Mouse (Mus musculus) intestine, embryonic 15.5 days (tissue): ENCODE data around the gene Nfya. TPM values are rescaled to one million over a fixed set of nuclear protein-coding genes. Genes with fewer than 3 reads are reported as not detected.
A peak's percentile ranks its signal among the peaks of the same experiment; 100 is the strongest.

ENCODE experiments used
- ATAC-seq: fragments of 200-750 bp; cut with Nextera tagmentation; 2 replicates; pipeline ENCODE4 v1.8.0; 2017; ENCODE audit warnings: moderate TSS enrichment, moderate library complexity
- H3K27ac ChIP-seq: fragments of 300-500 bp; sonication (generic); 2 replicates; pipeline ENCODE4 v1.5.1; 2015; ENCODE audit warnings: mild to moderate bottlenecking, inconsistent platforms
- H3K27me3 ChIP-seq: fragments of 300-500 bp; sonication (generic); replicated peaks from 2 replicates; pipeline ENCODE4 v1.6.1; 2015; ENCODE audit warnings: inconsistent platforms
- H3K36me3 ChIP-seq: fragments of 300-500 bp; sonication (generic); 2 replicates; pipeline ENCODE4 v1.6.1; 2015; ENCODE audit warnings: inconsistent platforms
- H3K4me1 ChIP-seq: fragments of 300-500 bp; sonication (generic); replicated peaks from 2 replicates; pipeline ENCODE4 v1.6.1; 2015; ENCODE audit warnings: inconsistent platforms
- H3K4me2 ChIP-seq: fragments of 300-500 bp; sonication (generic); replicated peaks from 2 replicates; pipeline ENCODE4 v1.6.1; 2015; ENCODE audit warnings: mild to moderate bottlenecking, inconsistent platforms
- H3K4me3 ChIP-seq: fragments of 300-500 bp; sonication (generic); replicated peaks from 2 replicates; pipeline ENCODE4 v1.5.1; 2015; ENCODE audit warnings: inconsistent platforms
- H3K9ac ChIP-seq: fragments of 300-500 bp; sonication (generic); 2 replicates; pipeline ENCODE4 v1.6.1; 2015; ENCODE audit warnings: inconsistent platforms
- H3K9me3 ChIP-seq: fragments of 300-500 bp; sonication (generic); 2 replicates; pipeline ENCODE4 v1.6.1; 2016; ENCODE audit warnings: inconsistent platforms
- WGBS: fragments of 180-500 bp; shearing (Covaris S2); methylation state at CpG from one replicate; pipeline ENCODE4 v1.1.7; 2015; 5-methylcytosine and 5-hydroxymethylcytosine counted together
- polyA plus RNA-seq: library from polyadenylated mRNA; unstranded; fragments of >200 nt; fragmentation: Nextera tagmentation; extraction: Ambion mirVana; gene quantifications from 2 replicates; pipeline ENCODE4 v1.2.1, GENCODE M21; 2015

Gene Nfya
- polyA plus RNA-seq, 1 experiment from 2014 or later = 12.5 TPM

DNA sequence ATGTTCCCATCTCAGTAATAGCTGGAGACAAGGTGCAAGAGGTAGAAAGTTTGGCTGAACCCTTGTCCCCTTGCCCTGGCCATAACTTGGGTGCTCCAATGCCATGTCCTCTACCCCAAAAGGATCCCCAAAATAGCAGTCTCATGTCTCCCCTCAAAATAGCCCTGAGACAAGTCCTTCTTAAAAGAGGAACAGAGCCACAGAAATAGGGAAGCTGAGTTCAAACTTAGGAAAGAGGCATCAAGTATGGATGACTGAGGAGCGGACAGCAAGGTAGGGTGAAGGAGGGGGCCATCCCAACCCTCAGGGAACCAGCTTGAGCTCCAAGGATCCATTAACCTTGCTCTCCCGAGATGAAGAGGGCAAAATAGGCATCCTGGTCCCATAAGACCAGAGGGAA lies 62.4 kb downstream of the Nfya start:
- Histone ChIP-seq H3K36me3 (no peaks in the 10 kb centered on the region), H3K9ac (no peak overlapping the region), H3K4me3 (no peak overlapping the region), H3K4me2 (no peak overlapping the region; the same call in 1 of the 2 replicates), H3K27me3 (no peaks in the 10 kb centered on the region), H3K4me1 (no peaks in the 10 kb centered on the region), H3K9me3 (no peaks in the 10 kb centered on the region), H3K27ac (no peak overlapping the region)
- WGBS = 73% methylated on average over 2 of the region's 2 CpGs
- ATAC-seq = no peak

- Histone ChIP-seq H3K9ac (no peak overlapping the region), H3K27me3 (no peaks in the 10 kb centered on the region), H3K4me2 (no peak overlapping the region; the same call in 1 of the 2 replicates), H3K27ac (no peak overlapping the region), H3K4me1 (no peaks in the 10 kb centered on the region), H3K9me3 (no peaks in the 10 kb centered on the region), H3K36me3 (no peaks in the 10 kb centered on the region), H3K4me3 (no peak overlapping the region)
- WGBS = 71% methylated on average over 4 of the region's 4 CpGs
- ATAC-seq = no peak
Observed at GRCm38 (mm10) chr17:48346834-48347233, 62.9 kb downstream of the Nfya start.

GRCm38 (mm10) chr17:48346231-48346630 lies 63.5 kb downstream of the Nfya start, which contains the start of gene Trem2:
Trem2 (plus strand) TSS chr17:48346401.
- no peak within 1 kb of the TSS for H3K4me3 ChIP-seq
- no peaks in the 10 kb centered on the region for H3K4me1 ChIP-seq
- 0 out of 2 replicates have a peak within 1 kb of the TSS, but pooled peaks have one; percentile 9 for H3K27ac ChIP-seq
- no peaks in the 10 kb centered on the region for H3K27me3 ChIP-seq
- no peak within 1 kb of the TSS for H3K9ac ChIP-seq
- H3K36me3 ChIP-seq = no peaks in the 10 kb centered on the region
- WGBS = 71% methylated on average over 5 of the region's 5 CpGs
- peak; percentile 85 for ATAC-seq
- H3K9me3 ChIP-seq = no peaks in the 10 kb centered on the region
- no peak within 1 kb of the TSS; the same call in 1 of the 2 replicates for H3K4me2 ChIP-seq

DNA sequence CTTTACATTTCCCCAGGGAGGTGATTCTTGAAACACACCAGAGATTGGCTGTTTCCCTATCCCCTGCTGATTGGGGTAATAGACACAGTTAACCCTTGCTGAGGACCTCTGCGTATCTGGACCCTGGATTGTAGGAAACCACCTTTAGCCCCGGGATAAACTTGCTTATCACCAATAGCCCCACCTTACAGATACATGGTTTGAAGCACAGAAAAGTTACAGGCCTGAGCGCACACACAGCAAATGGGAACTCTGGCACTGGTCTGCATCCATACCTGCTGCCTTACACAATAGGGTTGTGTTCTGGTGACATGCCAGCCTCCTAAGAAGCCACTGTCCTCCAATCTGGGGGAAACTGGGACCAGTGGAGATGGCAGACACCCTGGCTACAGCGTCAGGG lies 63.9 kb downstream of the Nfya start:
- peak; percentile 71 for ATAC-seq
- H3K4me1 ChIP-seq = no peaks in the 10 kb centered on the region
- no peaks in the 10 kb centered on the region for H3K36me3 ChIP-seq
- 65% methylated on average over 4 of the region's 4 CpGs for WGBS
- no peak overlapping the region for H3K4me3 ChIP-seq
- H3K9ac ChIP-seq = no peak overlapping the region
- H3K27me3 ChIP-seq = no peaks in the 10 kb centered on the region
- H3K4me2 ChIP-seq = no peak overlapping the region; the same call in 1 of the 2 replicates
- H3K9me3 ChIP-seq = no peaks in the 10 kb centered on the region
- 0 out of 2 replicates have a peak overlapping the region, but pooled peaks have one; percentile 9 for H3K27ac ChIP-seq

DNA sequence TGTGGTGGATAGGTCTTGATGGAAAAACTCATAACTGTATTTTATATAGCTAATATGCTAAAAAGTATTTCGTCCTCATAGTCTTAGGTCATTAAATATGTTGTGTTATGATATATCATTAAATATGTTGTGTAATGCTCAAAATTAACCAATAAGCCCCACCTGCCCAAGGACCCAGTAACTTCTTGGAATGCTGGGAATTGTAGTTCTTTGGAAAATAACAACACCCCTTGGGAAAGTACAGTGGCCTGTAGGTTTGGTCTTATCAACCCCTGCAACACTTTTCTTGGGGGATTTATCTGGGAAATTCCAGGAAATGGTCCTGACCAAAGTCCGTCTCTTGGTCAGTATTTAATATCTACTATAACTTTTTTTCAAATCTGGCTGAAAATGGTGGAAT lies 66.6 kb downstream of the Nfya start:
- no peak overlapping the region for H3K4me2 ChIP-seq
- 77% methylated on average over 2 of the region's 2 CpGs for WGBS
- no peaks in the 10 kb centered on the region for H3K36me3 ChIP-seq
- H3K9ac ChIP-seq = no peak overlapping the region
- H3K9me3 ChIP-seq = no peaks in the 10 kb centered on the region
- no peak overlapping the region for H3K4me3 ChIP-seq
- no peaks in the 10 kb centered on the region for H3K4me1 ChIP-seq
- no peak for ATAC-seq
- no peaks in the 10 kb centered on the region for H3K27me3 ChIP-seq
- no peak overlapping the region for H3K27ac ChIP-seq

- WGBS = 37% methylated on average over 3 of the region's 3 CpGs
- Histone ChIP-seq H3K27me3 (no peaks in the 10 kb centered on the region), H3K4me2 (no peak overlapping the region), H3K27ac (no peak overlapping the region), H3K4me3 (no peak overlapping the region), H3K9me3 (no peaks in the 10 kb centered on the region), H3K4me1 (no peaks in the 10 kb centered on the region), H3K9ac (no peak overlapping the region), H3K36me3 (no peaks in the 10 kb centered on the region)
- ATAC-seq = no peak
Observed at GRCm38 (mm10) chr17:48341947-48342346, 67.8 kb downstream of the Nfya start.

DNA sequence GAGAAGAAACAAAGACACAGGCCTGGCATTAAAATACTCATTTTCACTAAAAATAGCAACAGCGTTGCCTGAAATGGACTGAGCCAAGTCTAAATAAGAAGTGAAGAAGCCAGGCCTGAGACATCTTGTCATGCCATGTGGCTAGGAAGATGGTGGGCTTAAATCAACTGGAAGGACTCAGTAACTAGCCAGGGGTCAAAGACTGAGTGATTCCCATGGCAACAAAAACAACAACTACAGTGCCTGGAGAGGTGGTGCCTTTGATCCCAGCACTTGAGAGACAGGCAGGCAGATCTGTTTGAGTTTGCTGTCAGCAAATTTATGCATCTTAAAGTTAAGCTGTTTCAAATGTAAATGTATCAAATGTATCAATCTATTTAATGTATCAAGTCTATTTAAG lies 69.4 kb downstream of the Nfya start:
- no peaks in the 10 kb centered on the region for H3K36me3 ChIP-seq
- H3K9ac ChIP-seq = no peak overlapping the region
- no peak overlapping the region for H3K4me3 ChIP-seq
- no peaks in the 10 kb centered on the region for H3K27me3 ChIP-seq
- ATAC-seq = no peak
- H3K4me1 ChIP-seq = no peaks in the 10 kb centered on the region
- no peak overlapping the region for H3K4me2 ChIP-seq
- no peaks in the 10 kb centered on the region for H3K9me3 ChIP-seq
- no peak overlapping the region for H3K27ac ChIP-seq
- 65% methylated on average over 1 of the region's 1 CpGs for WGBS

Other genes starting within 250 kb of the Nfya start
- 0.11 TPM in 1 of 2 replicates, not detected in the other for gene A530064D06Rik, start 242.6 kb downstream of the Nfya start, polyA plus RNA-seq
- 0.24 and 0.37 TPM in 2 replicates for gene Trem1, start 177.1 kb downstream of the Nfya start, polyA plus RNA-seq
- 0.19 and 0.23 TPM in 2 replicates for gene Trem3, start 162.1 kb downstream of the Nfya start, polyA plus RNA-seq
- gene Treml4, start 145.6 kb downstream of the Nfya start, polyA plus RNA-seq = 2.4 and 3.3 TPM in 2 replicates
- gene Treml2, start 110.4 kb downstream of the Nfya start, polyA plus RNA-seq = 0.24 and 0.37 TPM in 2 replicates
- gene B430306N03Rik, start 93.8 kb downstream of the Nfya start, polyA plus RNA-seq = 0.28 and 0.45 TPM in 2 replicates
- gene Trem2, start 63.5 kb downstream of the Nfya start, polyA plus RNA-seq = 4.2 and 4.7 TPM in 2 replicates
- gene Treml1, start 50.0 kb downstream of the Nfya start, polyA plus RNA-seq = 0.44 and 0.68 TPM in 2 replicates
- 72.8 and 73.2 TPM in 2 replicates for gene Oard1, start 108 bp upstream of the Nfya start, polyA plus RNA-seq
- 3.8 and 4.1 TPM in 2 replicates for gene Apobec2, start 23.0 kb upstream of the Nfya start, polyA plus RNA-seq
- gene Tspo2, start 41.6 kb upstream of the Nfya start, polyA plus RNA-seq = 3.5 and 4.4 TPM in 2 replicates
- gene Unc5cl, start 45.0 kb upstream of the Nfya start, polyA plus RNA-seq = 36.3 and 38.9 TPM in 2 replicates